Mouse (Mus musculus) cerebral cortex, adult 2 months (tissue): ENCODE results near the gene Nectin1.

Experiments used
- WGBS: fragments of 180-500 bp; shearing (Covaris S2); methylation state at CpG from one replicate; pipeline ENCODE4 v1.1.7; 2018; 5-methylcytosine and 5-hydroxymethylcytosine counted together

Gene Nectin1

GRCm38 (mm10) chr9:43742902-43743646, 710 bp upstream of the Nectin1 start:
- 5% methylated on average over 27 of the region's 27 CpGs for WGBS

DNA sequence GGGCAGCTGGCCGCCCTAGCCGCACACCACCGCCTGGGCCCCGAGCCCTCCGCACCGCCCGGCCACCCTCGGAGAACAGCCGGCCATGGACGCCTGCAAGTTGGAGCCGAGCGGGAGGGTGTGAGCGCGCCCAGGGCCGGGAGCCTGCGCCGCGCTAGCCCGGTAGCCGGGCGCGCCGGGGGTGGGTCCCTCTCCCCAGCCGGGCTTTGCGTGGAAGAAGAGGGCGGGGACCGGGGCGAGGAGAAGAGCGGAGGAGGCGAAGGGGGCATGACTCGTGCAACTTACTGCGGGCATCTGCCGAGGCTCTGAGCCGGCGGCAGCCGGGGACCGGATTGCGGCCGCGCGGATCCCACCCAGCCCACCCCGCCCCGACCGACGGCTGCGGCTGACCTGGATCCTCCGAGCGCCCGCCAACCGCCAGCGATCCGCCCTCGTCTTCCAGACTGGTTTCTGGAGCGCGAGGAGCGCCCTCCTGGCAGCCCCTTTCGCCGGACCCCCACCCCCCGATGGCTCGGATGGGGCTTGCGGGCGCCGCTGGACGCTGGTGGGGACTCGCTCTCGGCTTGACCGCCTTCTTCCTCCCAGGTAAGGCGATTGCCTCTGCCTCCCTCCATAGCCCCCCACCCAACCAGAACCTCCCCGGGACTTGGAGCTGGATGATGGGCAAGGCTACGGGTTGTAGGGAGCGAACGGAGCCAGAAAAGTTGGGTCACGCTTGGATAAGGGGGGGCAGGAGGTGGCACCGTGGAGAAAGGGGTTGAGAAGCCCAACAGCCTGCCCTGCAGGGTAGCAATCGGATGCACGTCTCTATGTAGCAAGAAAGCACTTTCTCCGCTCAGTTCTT, 576 bp downstream of the Nectin1 start:
- WGBS, result under 1% methylated on average over 77 of the region's 77 CpGs

- 1% methylated on average over 43 of the region's 43 CpGs for WGBS
Measured at GRCm38 (mm10) chr9:43745051-43745792, 1.4 kb downstream of the Nectin1 start.

DNA sequence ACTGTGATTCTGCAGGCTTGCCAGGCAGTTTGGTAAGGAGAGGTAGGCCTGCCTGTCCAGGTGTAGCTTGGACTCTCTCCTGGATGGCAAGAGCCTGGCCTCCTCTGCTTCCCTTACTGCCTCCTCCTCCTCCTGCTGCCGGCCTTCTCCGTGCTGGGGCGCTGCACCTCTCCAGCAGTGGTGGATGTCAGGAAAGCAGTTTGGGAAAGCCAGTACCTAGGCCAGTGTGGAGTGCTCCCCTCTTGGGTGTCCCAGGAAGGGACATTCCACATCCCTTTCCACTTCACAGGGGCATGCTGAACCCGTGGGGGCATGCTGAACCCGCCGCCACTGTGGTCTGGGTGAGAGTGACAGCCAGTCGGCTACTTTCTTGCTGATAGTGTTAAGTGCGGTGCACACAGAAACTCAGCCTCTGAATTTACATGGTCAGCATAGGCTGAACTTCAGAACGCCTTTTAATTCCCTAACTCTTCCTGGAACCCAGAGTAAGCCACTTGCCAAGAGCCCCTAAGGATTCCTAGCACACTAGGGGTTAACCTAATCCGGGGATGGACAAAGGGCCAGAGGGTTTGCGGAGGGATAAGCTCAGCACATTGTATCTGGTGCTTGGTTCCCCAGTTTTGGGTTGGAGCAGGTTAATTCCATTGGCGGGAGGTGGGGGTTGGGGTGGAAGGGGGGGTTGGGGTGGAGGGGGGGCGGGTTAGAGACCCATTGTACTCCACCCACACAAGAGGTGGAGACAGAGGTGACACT, 2.3 kb downstream of the Nectin1 start:
- 33% methylated on average over 13 of the region's 13 CpGs for WGBS

- 64% methylated on average over 9 of the region's 9 CpGs for WGBS
Measured at GRCm38 (mm10) chr9:43747710-43748109, 3.9 kb downstream of the Nectin1 start.

DNA sequence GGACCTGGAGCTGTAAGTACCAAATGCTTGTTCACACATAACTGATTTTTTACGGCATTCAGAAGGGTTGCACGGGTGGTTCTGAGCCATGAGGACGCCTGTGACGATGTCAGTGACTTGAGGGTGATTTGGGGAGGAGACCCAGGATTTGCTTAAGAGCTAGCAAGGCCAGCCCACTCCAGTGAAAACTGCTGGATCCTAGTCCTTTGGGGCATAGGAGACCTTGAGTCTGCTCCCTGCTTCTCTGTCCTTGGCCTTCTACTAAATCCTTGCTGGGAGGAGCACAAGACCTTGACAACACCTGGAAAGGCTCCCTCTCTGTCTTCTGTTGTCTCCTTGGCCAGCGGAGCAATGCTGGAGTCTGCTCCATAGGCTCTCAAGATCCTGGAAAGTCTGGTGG, 4.7 kb downstream of the Nectin1 start:
- WGBS, result 93% methylated on average over 5 of the region's 5 CpGs

- WGBS, result 84% methylated on average over 9 of the region's 9 CpGs
Measured at GRCm38 (mm10) chr9:43750053-43750452, 6.3 kb downstream of the Nectin1 start.

GRCm38 (mm10) chr9:43751111-43751510, 7.3 kb downstream of the Nectin1 start:
- WGBS, result 87% methylated on average over 8 of the region's 8 CpGs

DNA sequence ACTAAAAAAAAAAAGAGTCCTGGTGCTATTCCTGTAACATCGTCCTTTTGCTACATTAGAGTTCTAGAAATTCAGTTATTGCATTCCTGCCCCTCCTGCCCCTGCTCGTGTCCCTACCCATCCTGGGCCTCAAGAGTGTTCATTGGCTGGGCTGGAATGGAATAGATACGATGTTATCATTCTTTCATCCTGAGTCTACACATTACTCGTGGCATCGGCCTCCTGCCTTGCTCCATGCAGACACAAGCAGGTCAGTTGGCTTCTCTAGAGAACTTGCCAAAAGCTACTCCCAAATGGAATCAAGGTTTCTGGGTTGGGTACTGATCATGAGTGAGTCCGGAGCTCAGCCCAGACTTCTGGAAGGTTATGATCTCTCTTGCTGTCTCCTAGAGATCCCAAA, 9.7 kb downstream of the Nectin1 start:
- 83% methylated on average over 6 of the region's 6 CpGs for WGBS

DNA sequence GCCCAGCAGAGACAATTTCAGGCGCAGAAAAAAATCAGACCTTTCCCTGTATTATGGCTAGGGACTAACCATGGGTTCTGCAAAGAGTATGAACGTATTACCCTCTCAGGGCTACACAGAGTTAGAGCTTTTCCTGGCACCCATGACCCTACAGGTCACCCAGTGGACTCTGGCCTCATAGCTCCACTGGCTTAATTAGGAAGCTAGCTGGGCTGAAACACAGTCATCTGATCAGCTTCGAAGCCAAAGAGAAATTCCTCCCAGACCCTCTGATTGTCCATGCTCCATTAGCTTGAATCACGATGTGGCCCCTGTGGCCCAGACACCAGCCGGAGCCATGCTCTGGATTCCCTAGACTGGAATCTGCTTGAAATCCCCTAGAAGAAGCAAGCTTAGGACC, 10.3 kb downstream of the Nectin1 start:
- 92% methylated on average over 5 of the region's 5 CpGs for WGBS

GRCm38 (mm10) chr9:43754768-43755197, 11.0 kb downstream of the Nectin1 start:
- 74% methylated on average over 9 of the region's 9 CpGs for WGBS

- WGBS, result 78% methylated on average over 4 of the region's 4 CpGs
Measured at GRCm38 (mm10) chr9:43755464-43755863, 11.7 kb downstream of the Nectin1 start.

- WGBS, result 98% methylated on average over 2 of the region's 2 CpGs
Measured at GRCm38 (mm10) chr9:43755928-43756327, 12.1 kb downstream of the Nectin1 start.

DNA sequence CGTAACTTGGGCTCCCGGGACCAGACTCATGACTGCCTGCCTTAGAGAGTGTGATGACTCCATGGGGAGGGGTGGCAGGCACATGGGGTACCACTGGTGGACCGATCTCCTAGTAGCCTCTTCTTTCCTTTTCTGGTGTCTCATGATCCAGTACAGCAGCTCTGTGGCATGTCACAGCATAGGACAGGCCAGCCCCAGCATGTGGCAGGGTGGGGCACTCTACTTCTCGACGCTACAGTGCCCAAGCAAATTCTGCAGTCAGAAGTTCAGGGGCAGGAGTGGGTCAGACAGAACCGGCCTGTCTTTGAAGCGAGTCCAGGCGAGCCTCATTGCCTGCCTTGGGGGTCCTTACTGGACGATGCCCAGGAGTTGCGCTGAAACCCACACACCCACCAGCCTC, 13.4 kb downstream of the Nectin1 start:
- 86% methylated on average over 10 of the region's 10 CpGs for whole genome bisulfite sequencing

- 83% methylated on average over 5 of the region's 5 CpGs for WGBS
Measured at GRCm38 (mm10) chr9:43757972-43758965, 14.5 kb downstream of the Nectin1 start.

- 45% methylated on average over 12 of the region's 12 CpGs for WGBS
Measured at GRCm38 (mm10) chr9:43760078-43760477, 16.3 kb downstream of the Nectin1 start.

- 33% methylated on average over 5 of the region's 5 CpGs for WGBS
Measured at GRCm38 (mm10) chr9:43761181-43761820, 17.5 kb downstream of the Nectin1 start.

- 74% methylated on average over 3 of the region's 3 CpGs for WGBS
Measured at GRCm38 (mm10) chr9:43761941-43762340, 18.2 kb downstream of the Nectin1 start.

- WGBS, result 82% methylated on average over 14 of the region's 14 CpGs
Measured at GRCm38 (mm10) chr9:43765419-43766179, 21.8 kb downstream of the Nectin1 start.
